Mouse (Mus musculus): ENCODE measurements at regions not wholly inside any gene's neighbourhood (a gene's known extent, or its start where the extent isn't known, plus 50 kb on each side); places are given as distances from the start of the nearest gene placed in this dataset.

GRCm38 (mm10) chr14:15698607-15699006, 259.8 kb upstream of the Lrrc3b start:
- 78% methylated on average over 2 of the region's 2 CpGs for WGBS
- no peak for ATAC-seq
- no peaks in the 10 kb centered on the region for H3K27me3 ChIP-seq (ENCODE audit: control insufficient read depth, insufficient read depth, low read depth, low read length)
- no peaks in the 10 kb centered on the region for H3K36me3 ChIP-seq (ENCODE audit: control insufficient read depth, insufficient read depth, low read length)
- no peaks in the 10 kb centered on the region for H3K4me1 ChIP-seq (ENCODE audit: control insufficient read depth, insufficient read depth, low read length)
- no peak overlapping the region for H3K27ac ChIP-seq (ENCODE audit: low read length)
- H3K4me2 ChIP-seq (ENCODE audit: low read length), result no peak overlapping the region
- no peak overlapping the region for H3K4me3 ChIP-seq (ENCODE audit: low read depth, low read length)
- no peak overlapping the region for H3K9ac ChIP-seq (ENCODE audit: low read depth, low read length)
- no peaks in the 10 kb centered on the region for H3K9me3 ChIP-seq (replicated peaks; ENCODE audit: control insufficient read depth, low read length, poor library complexity, severe bottlenecking)

GRCm38 (mm10) chr14:15722135-15722534, 283.3 kb upstream of the Lrrc3b start:
- no peak overlapping the region for H3K27ac ChIP-seq (ENCODE audit: low read length)
- no peaks in the 10 kb centered on the region for H3K27me3 ChIP-seq (ENCODE audit: control insufficient read depth, insufficient read depth, low read depth, low read length)
- no peak overlapping the region for H3K4me3 ChIP-seq (ENCODE audit: low read depth, low read length)
- no peaks in the 10 kb centered on the region for H3K4me1 ChIP-seq (ENCODE audit: control insufficient read depth, insufficient read depth, low read length)
- H3K4me2 ChIP-seq (ENCODE audit: low read length), result no peak overlapping the region
- WGBS, result 89% methylated on average over 1 of the region's 1 CpGs
- no peak for ATAC-seq
- H3K36me3 ChIP-seq (ENCODE audit: control insufficient read depth, insufficient read depth, low read length), result no peaks in the 10 kb centered on the region
- H3K9me3 ChIP-seq (replicated peaks; ENCODE audit: control insufficient read depth, low read length, poor library complexity, severe bottlenecking), result no peaks in the 10 kb centered on the region
- H3K9ac ChIP-seq (ENCODE audit: low read depth, low read length), result no peak overlapping the region

- Histone ChIP-seq H3K4me3 (ENCODE audit: low read depth, low read length) (no peak overlapping the region), H3K36me3 (ENCODE audit: control insufficient read depth, insufficient read depth, low read length) (no peaks in the 10 kb centered on the region), H3K4me1 (ENCODE audit: control insufficient read depth, insufficient read depth, low read length) (no peaks in the 10 kb centered on the region), H3K9me3 (replicated peaks; ENCODE audit: control insufficient read depth, low read length, poor library complexity, severe bottlenecking) (no peaks in the 10 kb centered on the region), H3K4me2 (ENCODE audit: low read length) (no peak overlapping the region), H3K9ac (ENCODE audit: low read depth, low read length) (no peak overlapping the region), H3K27me3 (ENCODE audit: control insufficient read depth, insufficient read depth, low read depth, low read length) (no peaks in the 10 kb centered on the region), H3K27ac (ENCODE audit: low read length) (no peak overlapping the region)
- 61% methylated on average over 5 of the region's 5 CpGs for WGBS
- no peak for ATAC-seq
Observed at GRCm38 (mm10) chr14:15746629-15747238, 307.9 kb upstream of the Lrrc3b start.

GRCm38 (mm10) chr14:15769846-15770448, 331.2 kb upstream of the Lrrc3b start:
- WGBS, result 71% methylated on average over 6 of the region's 6 CpGs
- Histone ChIP-seq H3K4me1 (ENCODE audit: control insufficient read depth, insufficient read depth, low read length) (no peaks in the 10 kb centered on the region), H3K4me3 (ENCODE audit: low read depth, low read length) (no peak overlapping the region), H3K4me2 (ENCODE audit: low read length) (no peak overlapping the region), H3K9me3 (replicated peaks; ENCODE audit: control insufficient read depth, low read length, poor library complexity, severe bottlenecking) (no peaks in the 10 kb centered on the region), H3K27me3 (ENCODE audit: control insufficient read depth, insufficient read depth, low read depth, low read length) (no peaks in the 10 kb centered on the region), H3K27ac (ENCODE audit: low read length) (no peak overlapping the region), H3K36me3 (ENCODE audit: control insufficient read depth, insufficient read depth, low read length) (no peaks in the 10 kb centered on the region), H3K9ac (ENCODE audit: low read depth, low read length) (no peak overlapping the region)
- no peak for ATAC-seq

- 47% methylated on average over 3 of the region's 3 CpGs for WGBS
- no peak overlapping the region for H3K9ac ChIP-seq (ENCODE audit: low read depth, low read length)
- H3K9me3 ChIP-seq (replicated peaks; ENCODE audit: control insufficient read depth, low read length, poor library complexity, severe bottlenecking), result no peaks in the 10 kb centered on the region
- no peak overlapping the region for H3K4me3 ChIP-seq (ENCODE audit: low read depth, low read length)
- H3K27me3 ChIP-seq (ENCODE audit: control insufficient read depth, insufficient read depth, low read depth, low read length), result no peaks in the 10 kb centered on the region
- peaks cover 16% of the 10 kb centered on the region for H3K4me1 ChIP-seq (ENCODE audit: control insufficient read depth, insufficient read depth, low read length)
- H3K36me3 ChIP-seq (ENCODE audit: control insufficient read depth, insufficient read depth, low read length), result no peaks in the 10 kb centered on the region
- ATAC-seq, result peak; percentile 49
- no peak overlapping the region for H3K4me2 ChIP-seq (ENCODE audit: low read length)
- H3K27ac ChIP-seq (ENCODE audit: low read length), result peak overlapping the region; percentile 52
Observed at GRCm38 (mm10) chr14:15784727-15785126, 345.9 kb upstream of the Lrrc3b start.

- no peaks in the 10 kb centered on the region for H3K9me3 ChIP-seq (replicated peaks; ENCODE audit: control insufficient read depth, low read length, poor library complexity, severe bottlenecking)
- H3K4me2 ChIP-seq (ENCODE audit: low read length), result no peak overlapping the region
- no peak overlapping the region for H3K4me3 ChIP-seq (ENCODE audit: low read depth, low read length)
- no peaks in the 10 kb centered on the region for H3K36me3 ChIP-seq (ENCODE audit: control insufficient read depth, insufficient read depth, low read length)
- 57% methylated on average over 1 of the region's 1 CpGs for WGBS
- peak; percentile 83 for ATAC-seq
- H3K27me3 ChIP-seq (ENCODE audit: control insufficient read depth, insufficient read depth, low read depth, low read length), result no peaks in the 10 kb centered on the region
- H3K27ac ChIP-seq (ENCODE audit: low read length), result peak overlapping the region; percentile 52; the same call in 1 of the 2 replicates
- no peak overlapping the region for H3K9ac ChIP-seq (ENCODE audit: low read depth, low read length)
- peaks cover 16% of the 10 kb centered on the region for H3K4me1 ChIP-seq (ENCODE audit: control insufficient read depth, insufficient read depth, low read length)
Observed at GRCm38 (mm10) chr14:15785230-15785629, 346.4 kb upstream of the Lrrc3b start.

GRCm38 (mm10) chr14:15795698-15796097, 356.9 kb upstream of the Lrrc3b start:
- no peak overlapping the region for H3K9ac ChIP-seq (ENCODE audit: low read depth, low read length)
- no peak overlapping the region for H3K27ac ChIP-seq (ENCODE audit: low read length)
- no peak overlapping the region for H3K4me3 ChIP-seq (ENCODE audit: low read depth, low read length)
- 83% methylated on average over 3 of the region's 3 CpGs for WGBS
- no peak overlapping the region for H3K4me2 ChIP-seq (ENCODE audit: low read length)
- H3K36me3 ChIP-seq (ENCODE audit: control insufficient read depth, insufficient read depth, low read length), result no peaks in the 10 kb centered on the region
- no peaks in the 10 kb centered on the region for H3K9me3 ChIP-seq (replicated peaks; ENCODE audit: control insufficient read depth, low read length, poor library complexity, severe bottlenecking)
- H3K27me3 ChIP-seq (ENCODE audit: control insufficient read depth, insufficient read depth, low read depth, low read length), result no peaks in the 10 kb centered on the region
- ATAC-seq, result no peak
- H3K4me1 ChIP-seq (ENCODE audit: control insufficient read depth, insufficient read depth, low read length), result no peaks in the 10 kb centered on the region

GRCm38 (mm10) chr14:15797019-15797418, 358.2 kb upstream of the Lrrc3b start:
- H3K4me2 ChIP-seq (ENCODE audit: low read length), result no peak overlapping the region
- no peaks in the 10 kb centered on the region for H3K4me1 ChIP-seq (ENCODE audit: control insufficient read depth, insufficient read depth, low read length)
- H3K27me3 ChIP-seq (ENCODE audit: control insufficient read depth, insufficient read depth, low read depth, low read length), result no peaks in the 10 kb centered on the region
- H3K27ac ChIP-seq (ENCODE audit: low read length), result no peak overlapping the region
- WGBS, result 44% methylated on average over 2 of the region's 2 CpGs
- H3K4me3 ChIP-seq (ENCODE audit: low read depth, low read length), result no peak overlapping the region
- no peaks in the 10 kb centered on the region for H3K36me3 ChIP-seq (ENCODE audit: control insufficient read depth, insufficient read depth, low read length)
- no peak overlapping the region for H3K9ac ChIP-seq (ENCODE audit: low read depth, low read length)
- ATAC-seq, result no peak
- no peaks in the 10 kb centered on the region for H3K9me3 ChIP-seq (replicated peaks; ENCODE audit: control insufficient read depth, low read length, poor library complexity, severe bottlenecking)

- no peak for ATAC-seq
- H3K27me3 ChIP-seq (ENCODE audit: control insufficient read depth, insufficient read depth, low read depth, low read length), result no peaks in the 10 kb centered on the region
- H3K9me3 ChIP-seq (replicated peaks; ENCODE audit: control insufficient read depth, low read length, poor library complexity, severe bottlenecking), result no peaks in the 10 kb centered on the region; the same call in 1 of the 2 replicates
- no peak overlapping the region for H3K27ac ChIP-seq (ENCODE audit: low read length)
- WGBS, result 67% methylated on average over 5 of the region's 5 CpGs
- H3K4me2 ChIP-seq (ENCODE audit: low read length), result no peak overlapping the region
- H3K4me3 ChIP-seq (ENCODE audit: low read depth, low read length), result no peak overlapping the region
- no peaks in the 10 kb centered on the region for H3K4me1 ChIP-seq (ENCODE audit: control insufficient read depth, insufficient read depth, low read length)
- no peaks in the 10 kb centered on the region for H3K36me3 ChIP-seq (ENCODE audit: control insufficient read depth, insufficient read depth, low read length)
- no peak overlapping the region for H3K9ac ChIP-seq (ENCODE audit: low read depth, low read length)
Observed at GRCm38 (mm10) chr14:15801477-15802099, 362.8 kb upstream of the Lrrc3b start.

Data from midbrain, embryonic 16.5 days (tissue).